Mouse (Mus musculus): ENCODE measurements around the gene Gimap4. TPM values are rescaled to one million over a fixed set of nuclear protein-coding genes. Genes with fewer than 3 reads are reported as not detected.

Gimap4 gene
- total and polyA plus RNA-seq, 2 experiments from 2014 or later = 0.48 to 0.77 TPM

GRCm38 (mm10) chr6:48650041-48650440, 34.3 kb upstream of the Gimap4 start:
- no peak overlapping the region for H3K4me3 ChIP-seq (ENCODE audit: low read depth, low read length)
- H3K9me3 ChIP-seq (ENCODE audit: low read length) = no peaks in the 10 kb centered on the region
- H3K27me3 ChIP-seq (ENCODE audit: insufficient read depth, low read length) = peaks cover 5% of the 10 kb centered on the region; the same call in 1 of the 2 replicates
- H3K4me2 ChIP-seq (ENCODE audit: low read depth, low read length, poor library complexity, severe bottlenecking) = no peak overlapping the region
- H3K4me1 ChIP-seq (ENCODE audit: insufficient read depth, low read length) = no peaks in the 10 kb centered on the region
- H3K27ac ChIP-seq (ENCODE audit: low read depth, low read length) = no peak overlapping the region
- H3K36me3 ChIP-seq (ENCODE audit: insufficient read depth, low read length) = no peaks in the 10 kb centered on the region
- no peak for DNase-seq (ENCODE audit: low spot score)
- no peak for TF ChIP-seq CTCF (IDR thresholded peaks at IDR 0.05)
- H3K9ac ChIP-seq (replicated peaks; ENCODE audit: low read length, poor library complexity, severe bottlenecking) = no peak overlapping the region
- ATAC-seq (ENCODE audit: low FRiP score) = no peak
- 90% methylated on average over 9 of the region's 9 CpGs for WGBS

- H3K9me3 ChIP-seq (ENCODE audit: low read length) = no peaks in the 10 kb centered on the region
- H3K4me1 ChIP-seq (ENCODE audit: insufficient read depth, low read length) = no peaks in the 10 kb centered on the region
Measured at GRCm38 (mm10) chr6:48658721-48659120, 25.6 kb upstream of the Gimap4 start.

GRCm38 (mm10) chr6:48664750-48665149, 19.6 kb upstream of the Gimap4 start:
- no peak for TF ChIP-seq CTCF (IDR thresholded peaks at IDR 0.05)
- H3K4me2 ChIP-seq (ENCODE audit: low read depth, low read length, poor library complexity, severe bottlenecking) = no peak overlapping the region
- H3K9ac ChIP-seq (replicated peaks; ENCODE audit: low read length, poor library complexity, severe bottlenecking) = no peak overlapping the region
- no peak overlapping the region for H3K27ac ChIP-seq (ENCODE audit: low read depth, low read length)
- H3K36me3 ChIP-seq (ENCODE audit: insufficient read depth, low read length) = no peaks in the 10 kb centered on the region
- H3K9me3 ChIP-seq (ENCODE audit: low read length) = no peaks in the 10 kb centered on the region
- WGBS = 77% methylated on average over 4 of the region's 4 CpGs
- DNase-seq (ENCODE audit: low spot score) = no peak
- ATAC-seq (ENCODE audit: low FRiP score) = no peak
- no peak overlapping the region for H3K4me3 ChIP-seq (ENCODE audit: low read depth, low read length)
- H3K27me3 ChIP-seq (ENCODE audit: insufficient read depth, low read length) = no peaks in the 10 kb centered on the region
- H3K4me1 ChIP-seq (ENCODE audit: insufficient read depth, low read length) = no peaks in the 10 kb centered on the region

More at GRCm38 (mm10) chr6:48658721-48659120, 25.6 kb upstream of the Gimap4 start:
- WGBS = 83% methylated on average over 5 of the region's 5 CpGs
- Histone ChIP-seq H3K4me2 (ENCODE audit: low read depth, low read length, poor library complexity, severe bottlenecking) (no peak overlapping the region), H3K9ac (replicated peaks; ENCODE audit: low read length, poor library complexity, severe bottlenecking) (no peak overlapping the region), H3K27ac (ENCODE audit: low read depth, low read length) (no peak overlapping the region), H3K36me3 (ENCODE audit: insufficient read depth, low read length) (no peaks in the 10 kb centered on the region), H3K4me3 (ENCODE audit: low read depth, low read length) (no peak overlapping the region), H3K27me3 (ENCODE audit: insufficient read depth, low read length) (no peaks in the 10 kb centered on the region)
- DNase-seq (ENCODE audit: low spot score) (no peak), ATAC-seq (ENCODE audit: low FRiP score) (no peak)
- no peak for TF ChIP-seq CTCF (IDR thresholded peaks at IDR 0.05)

- Histone ChIP-seq H3K9me3 (ENCODE audit: low read length) (no peaks in the 10 kb centered on the region), H3K4me2 (ENCODE audit: low read depth, low read length, poor library complexity, severe bottlenecking) (no peak overlapping the region), H3K27ac (ENCODE audit: low read depth, low read length) (no peak overlapping the region), H3K27me3 (ENCODE audit: insufficient read depth, low read length) (no peaks in the 10 kb centered on the region), H3K9ac (replicated peaks; ENCODE audit: low read length, poor library complexity, severe bottlenecking) (no peak overlapping the region), H3K4me3 (ENCODE audit: low read depth, low read length) (no peak overlapping the region), H3K36me3 (ENCODE audit: insufficient read depth, low read length) (no peaks in the 10 kb centered on the region), H3K4me1 (ENCODE audit: insufficient read depth, low read length) (no peaks in the 10 kb centered on the region)
- ATAC-seq (ENCODE audit: low FRiP score) (no peak), DNase-seq (ENCODE audit: low spot score) (no peak)
- 92% methylated on average over 9 of the region's 9 CpGs for WGBS
- no peak for TF ChIP-seq CTCF (IDR thresholded peaks at IDR 0.05)
Measured at GRCm38 (mm10) chr6:48665471-48665870, 18.9 kb upstream of the Gimap4 start.

- no peak for TF ChIP-seq CTCF (IDR thresholded peaks at IDR 0.05)
- H3K9me3 ChIP-seq (ENCODE audit: low read length) = no peaks in the 10 kb centered on the region
- H3K4me3 ChIP-seq (ENCODE audit: low read depth, low read length) = no peak overlapping the region
- H3K4me2 ChIP-seq (ENCODE audit: low read depth, low read length, poor library complexity, severe bottlenecking) = no peak overlapping the region
- no peaks in the 10 kb centered on the region for H3K27me3 ChIP-seq (ENCODE audit: insufficient read depth, low read length)
- no peak overlapping the region for H3K27ac ChIP-seq (ENCODE audit: low read depth, low read length)
- no peaks in the 10 kb centered on the region for H3K36me3 ChIP-seq (ENCODE audit: insufficient read depth, low read length)
- H3K4me1 ChIP-seq (ENCODE audit: insufficient read depth, low read length) = no peaks in the 10 kb centered on the region
- H3K9ac ChIP-seq (replicated peaks; ENCODE audit: low read length, poor library complexity, severe bottlenecking) = no peak overlapping the region
- 70% methylated on average over 7 of the region's 7 CpGs for WGBS
- no peak for ATAC-seq (ENCODE audit: low FRiP score)
- no peak for DNase-seq (ENCODE audit: low spot score)
Measured at GRCm38 (mm10) chr6:48666159-48666586, 18.2 kb upstream of the Gimap4 start.

GRCm38 (mm10) chr6:48668022-48668421, 16.3 kb upstream of the Gimap4 start:
- Histone ChIP-seq H3K36me3 (ENCODE audit: insufficient read depth, low read length) (no peaks in the 10 kb centered on the region), H3K4me3 (ENCODE audit: low read depth, low read length) (no peak overlapping the region), H3K9me3 (ENCODE audit: low read length) (no peaks in the 10 kb centered on the region), H3K27me3 (ENCODE audit: insufficient read depth, low read length) (no peaks in the 10 kb centered on the region), H3K4me2 (ENCODE audit: low read depth, low read length, poor library complexity, severe bottlenecking) (no peak overlapping the region), H3K27ac (ENCODE audit: low read depth, low read length) (no peak overlapping the region), H3K9ac (replicated peaks; ENCODE audit: low read length, poor library complexity, severe bottlenecking) (no peak overlapping the region), H3K4me1 (ENCODE audit: insufficient read depth, low read length) (no peaks in the 10 kb centered on the region)
- no peak for TF ChIP-seq CTCF (IDR thresholded peaks at IDR 0.05)
- no peak for DNase-seq (ENCODE audit: low spot score)
- ATAC-seq (ENCODE audit: low FRiP score) = no peak
